8 mouse cellular contexts compared by ENCODE assay signal in genomic region chr1:70270139-70270538, GRCm38 (mm10).
A peak's percentile ranks its signal among the peaks of the same experiment; 100 is the strongest.
DNase-seq lines count a peak whose midpoint lies in the region; ATAC-seq and TF ChIP-seq lines count a peak whose summit lies in the region.

No protein-coding gene starts in this region.

- no peak for ATAC-seq in forebrain, embryonic 11.5 days (replicated peaks; ENCODE audit: low FRiP score)
- no peak for ATAC-seq in erythroid progenitor cell, adult 5-6 weeks (replicated peaks; ENCODE audit: low FRiP score, poor library complexity, severe bottlenecking)

- H3K9ac ChIP-seq in forebrain, embryonic 11.5 days (ENCODE audit: low read length): no peak overlapping the region

- H3K27ac ChIP-seq in layer of hippocampus, adult 2 months: no peak overlapping the region
- no peak overlapping the region for H3K27ac ChIP-seq in forebrain, embryonic 11.5 days (ENCODE audit: low read depth, low read length)

- peak; percentile 18 for DNase-seq in adrenal gland, postnatal 10 days
- no peak for DNase-seq in adrenal gland, adult 8-10 months
- DNase-seq in layer of hippocampus, adult 2 months (ENCODE audit: low spot score in 2 of 2): peak in 1 of 2 experiments; percentile 33
- DNase-seq in layer of hippocampus, adult 11-12 months (ENCODE audit: low spot score): no peak
- peak; percentile 10 for DNase-seq in MEL-GATA-1-ER (ENCODE audit: extremely low read depth, low read depth)
- peak; percentile 34 for DNase-seq in induced T-regulatory cell, adult 2 months (ENCODE audit: low read depth)
- no peak for DNase-seq in forebrain, embryonic 11.5 days (ENCODE audit: low spot score)

- no peaks in the 10 kb centered on the region for H3K9me3 ChIP-seq in forebrain, embryonic 11.5 days (ENCODE audit: control insufficient read depth, low read length)

- peak; percentile 81 for TF ChIP-seq CTCF in layer of hippocampus, adult 2 months (conservative IDR thresholded peaks at IDR 0.05)

- no peaks in the 10 kb centered on the region for H3K36me3 ChIP-seq in forebrain, embryonic 11.5 days (ENCODE audit: control insufficient read depth, insufficient read depth, low read length)

- H3K4me2 ChIP-seq in forebrain, embryonic 11.5 days (ENCODE audit: low read depth, low read length, severe bottlenecking): no peak overlapping the region

- H3K4me3 ChIP-seq in layer of hippocampus, adult 2 months: no peak overlapping the region
- no peak overlapping the region for H3K4me3 ChIP-seq in forebrain, embryonic 11.5 days (ENCODE audit: low read depth, low read length)

- H3K27me3 ChIP-seq in forebrain, embryonic 11.5 days (ENCODE audit: control insufficient read depth, insufficient read depth, low read length): no peaks in the 10 kb centered on the region

- WGBS in forebrain, embryonic 11.5 days: 21% methylated on average over 8 of the region's 8 CpGs

- H3K4me1 ChIP-seq in forebrain, embryonic 11.5 days (replicated peaks; ENCODE audit: control insufficient read depth, insufficient read depth, low read length): no peaks in the 10 kb centered on the region

Comparison
In these comparisons a context has a peak if more than half of its experiments do, and no peak if none do; other contexts are left out.
1. DNase-seq: peak in adrenal gland, postnatal 10 days (single experiment), MEL-GATA-1-ER (single experiment) and induced T-regulatory cell, adult 2 months (single experiment); none in adrenal gland, adult 8-10 months (single experiment), layer of hippocampus, adult 11-12 months (single experiment) and forebrain, embryonic 11.5 days (single experiment).